Mouse (Mus musculus): ENCODE results near the gene Lgals7.

Gene Lgals7

DNA sequence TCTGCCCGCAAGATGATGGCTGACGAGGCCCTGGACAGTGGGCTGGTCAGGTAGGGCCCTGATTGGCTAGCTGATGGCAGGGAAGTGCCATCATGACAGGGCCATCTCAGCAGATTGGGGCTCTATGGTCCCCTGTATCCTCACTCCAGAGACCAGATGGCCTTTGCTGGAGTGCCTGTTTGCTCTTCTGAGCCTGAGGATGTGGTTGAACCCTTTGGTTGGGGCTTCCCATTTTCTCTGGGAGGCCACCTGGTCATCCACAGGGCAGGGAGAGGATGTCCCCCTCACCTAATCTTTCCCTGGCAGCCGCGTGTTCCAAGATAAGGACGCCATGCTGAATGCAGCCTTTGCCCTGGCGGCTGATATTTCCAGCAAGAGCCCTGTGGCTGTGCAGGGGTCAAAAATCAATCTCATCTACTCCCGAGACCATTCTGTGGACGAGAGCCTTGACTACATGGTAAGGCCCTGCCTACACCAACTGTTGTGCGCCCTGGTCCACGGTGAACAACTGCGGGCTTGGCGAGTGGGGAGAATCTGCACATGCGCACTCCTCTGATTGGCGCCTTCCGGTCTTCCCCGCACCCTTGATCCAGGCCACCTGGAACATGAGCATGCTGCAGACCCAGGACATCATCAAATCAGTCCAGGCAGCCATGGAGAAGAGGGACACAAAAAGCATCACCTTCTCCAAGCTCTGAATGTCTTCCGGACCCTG lies 32.1 kb upstream of the Lgals7 start:
- no peak for DNase-seq

DNA sequence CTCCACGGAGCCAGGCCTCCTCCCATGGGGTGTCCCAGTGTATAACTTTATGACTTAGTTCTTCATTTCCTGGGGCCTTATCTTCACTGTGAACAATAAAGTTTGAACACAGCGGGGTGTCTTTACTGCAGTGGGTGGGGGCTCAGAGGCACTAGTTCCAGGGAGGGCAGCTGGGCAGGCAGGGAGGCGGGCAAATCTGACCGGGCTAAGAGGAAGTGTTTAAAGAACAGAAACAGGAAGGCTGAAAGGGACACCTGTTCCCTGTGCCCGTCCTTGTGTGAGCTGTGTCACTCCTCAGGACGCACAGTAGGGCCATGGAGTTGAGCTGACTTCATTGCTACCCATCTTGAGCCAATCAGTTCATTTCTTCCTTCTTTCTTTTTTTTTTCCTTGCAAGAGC lies 31.5 kb upstream of the Lgals7 start:
- no peak for DNase-seq

GRCm38 (mm10) chr7:28833723-28834347 lies 29.8 kb upstream of the Lgals7 start, which contains the start of gene Lgals4:
TSS of gene Lgals4 (plus strand) at chr7:28833854.
- no peak for DNase-seq

DNA sequence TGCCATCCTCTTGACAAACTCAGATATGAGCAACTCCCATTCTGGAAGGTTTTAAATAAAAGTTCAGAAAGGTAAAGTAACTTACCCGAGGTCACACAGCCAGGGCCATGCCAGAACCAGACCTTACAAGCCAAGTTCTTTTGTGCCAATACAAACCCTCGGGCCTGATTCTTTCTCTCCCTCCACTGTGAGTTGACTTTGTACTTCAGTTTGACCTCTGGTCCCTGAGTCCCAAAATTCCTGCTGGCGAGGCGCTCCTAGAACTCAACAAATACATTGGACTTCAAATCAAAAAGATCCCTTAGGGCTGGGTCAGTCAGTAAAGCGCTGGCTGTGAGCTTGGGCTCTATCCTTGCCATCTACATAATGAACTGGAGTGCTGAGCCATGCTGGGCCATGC lies 26.7 kb upstream of the Lgals7 start:
- DNase-seq: no peak

DNA sequence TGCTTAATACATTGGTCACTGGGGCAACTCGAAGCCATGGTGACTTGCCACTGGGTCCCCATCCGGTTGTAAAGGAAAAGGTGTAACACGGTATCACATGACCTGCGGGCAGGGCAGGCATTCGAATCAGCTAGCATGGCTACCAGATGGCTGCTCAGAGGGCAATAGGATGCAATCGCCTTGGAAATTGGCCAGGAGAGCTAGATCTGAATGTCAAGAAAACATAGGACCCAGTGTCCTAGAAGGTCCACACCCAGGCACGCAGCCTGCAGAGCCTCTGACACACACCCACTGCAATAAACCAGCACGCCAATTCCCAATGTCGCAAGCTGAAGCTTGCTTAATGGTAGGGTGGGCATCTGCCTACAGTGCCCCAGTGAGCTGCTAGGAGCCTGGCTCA lies 25.3 kb upstream of the Lgals7 start:
- no peak for DNase-seq

- no peak for DNase-seq
These were observed 16.4 kb upstream of the Lgals7 start for GRCm38 (mm10) chr7:28847273-28847672.

GRCm38 (mm10) chr7:28849700-28850236 lies 13.9 kb upstream of the Lgals7 start:
- DNase-seq: no peak

DNA sequence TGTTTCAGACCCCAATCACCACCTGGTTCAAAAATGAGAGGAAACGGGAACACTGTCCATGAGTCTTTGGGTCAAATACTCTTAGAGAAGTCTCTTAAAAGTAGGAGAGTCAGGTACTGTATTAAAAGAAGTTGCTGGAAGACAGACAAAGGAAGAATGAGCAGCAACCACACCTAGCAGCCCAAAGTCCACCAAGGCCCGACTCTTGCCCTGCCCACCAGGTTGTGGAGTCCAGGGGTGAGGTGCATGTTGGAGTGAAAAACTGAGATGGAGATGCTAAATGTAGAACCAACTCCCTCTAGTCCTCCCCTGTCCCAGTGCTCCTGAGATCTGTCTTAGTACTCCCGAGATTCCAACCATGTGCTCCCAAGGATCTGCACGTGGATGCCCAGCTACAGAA lies 13.0 kb upstream of the Lgals7 start:
- no peak for DNase-seq

GRCm38 (mm10) chr7:28859953-28860352 lies 3.7 kb upstream of the Lgals7 start:
- no peak for DNase-seq

DNA sequence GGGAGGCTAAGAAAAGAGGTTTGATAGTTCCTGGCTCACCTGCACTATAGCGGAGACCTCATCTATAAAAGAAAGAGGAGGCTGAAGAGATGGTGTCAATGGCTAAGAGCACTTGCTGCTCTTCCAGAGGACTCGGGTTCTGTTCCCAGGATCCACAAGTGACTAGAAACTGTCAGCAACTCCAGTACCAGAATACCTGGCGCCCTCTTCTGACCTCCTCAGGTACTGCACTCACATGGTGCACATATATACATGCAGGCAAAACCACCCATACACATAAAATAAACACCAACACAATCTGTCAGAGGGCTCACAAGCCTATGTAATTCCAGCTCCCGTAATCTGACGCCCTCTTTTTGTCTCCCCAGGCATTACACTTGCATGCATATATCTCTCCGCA lies 2.8 kb upstream of the Lgals7 start:
- DNase-seq: no peak

GRCm38 (mm10) chr7:28862817-28863499 lies 695 bp upstream of the Lgals7 start:
- no peak for DNase-seq

DNA sequence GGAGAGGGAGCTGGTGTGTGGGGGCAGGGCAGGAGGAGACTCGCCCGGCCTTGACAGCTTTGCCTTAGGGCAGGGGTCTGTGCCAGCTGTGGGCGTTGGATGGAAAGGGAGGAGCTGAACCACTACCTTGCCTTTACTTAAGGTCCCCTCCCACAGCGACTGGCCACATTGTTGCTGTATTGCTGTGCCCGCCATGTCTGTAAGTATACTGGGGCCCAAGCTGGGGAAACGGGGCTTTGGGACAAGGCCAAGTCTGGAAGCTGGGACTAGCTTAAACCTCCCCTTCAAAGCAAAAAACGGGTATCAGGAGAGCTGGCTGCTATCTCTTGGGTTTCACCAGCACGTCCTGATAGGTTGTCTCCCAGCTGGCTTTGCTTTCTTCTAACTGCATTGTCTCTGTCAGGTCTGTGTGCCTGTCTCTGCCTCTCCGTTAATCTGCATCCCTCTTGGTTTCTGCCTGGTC lies 666 bp downstream of the Lgals7 start:
- no peak for DNase-seq

- DNase-seq: peak; percentile 97 to 99
These were observed 2.0 kb downstream of the Lgals7 start for GRCm38 (mm10) chr7:28865481-28866300.

- DNase-seq: no peak
These were observed 3.3 kb downstream of the Lgals7 start for GRCm38 (mm10) chr7:28866769-28867507.

- DNase-seq: peak; percentile 40 to 58
These were observed 4.1 kb downstream of the Lgals7 start for GRCm38 (mm10) chr7:28867508-28868340.

DNA sequence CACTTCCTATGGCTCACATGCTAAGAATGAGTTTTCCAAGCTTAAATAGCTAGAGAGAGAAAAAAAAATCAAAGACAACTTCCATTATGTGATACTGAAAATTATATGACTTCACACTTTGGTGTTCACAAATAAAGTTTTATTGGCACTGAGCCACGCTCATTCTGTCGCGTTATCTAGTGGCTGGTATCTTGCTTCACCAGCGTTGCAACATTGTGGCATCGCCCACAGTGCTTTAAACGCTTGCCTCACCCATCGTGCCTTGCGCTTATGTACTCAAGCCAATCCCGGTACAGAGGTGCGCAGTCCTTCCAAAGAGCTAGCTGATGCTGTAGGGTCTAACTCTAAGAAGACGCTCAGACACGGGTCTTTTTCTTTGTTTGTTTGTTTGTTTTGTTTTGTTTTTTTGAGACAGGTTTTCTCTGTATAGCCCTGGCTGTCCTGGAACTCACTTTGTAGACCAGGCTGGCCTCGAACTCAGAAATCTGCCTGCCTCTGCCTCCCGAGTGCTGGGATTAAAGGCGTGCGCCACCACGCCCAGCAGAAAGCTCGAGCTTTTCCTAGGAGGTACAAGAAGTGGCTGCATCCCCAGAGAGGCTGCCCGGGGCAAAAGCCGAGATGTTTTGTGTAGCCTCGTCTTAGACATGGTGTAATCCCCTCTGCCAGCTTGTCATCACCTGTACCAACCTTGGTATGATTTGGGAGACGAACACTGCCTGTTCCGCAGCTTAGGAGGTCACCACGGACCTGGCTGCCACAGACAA lies 7.4 kb downstream of the Lgals7 start:
- DNase-seq: no peak

DNA sequence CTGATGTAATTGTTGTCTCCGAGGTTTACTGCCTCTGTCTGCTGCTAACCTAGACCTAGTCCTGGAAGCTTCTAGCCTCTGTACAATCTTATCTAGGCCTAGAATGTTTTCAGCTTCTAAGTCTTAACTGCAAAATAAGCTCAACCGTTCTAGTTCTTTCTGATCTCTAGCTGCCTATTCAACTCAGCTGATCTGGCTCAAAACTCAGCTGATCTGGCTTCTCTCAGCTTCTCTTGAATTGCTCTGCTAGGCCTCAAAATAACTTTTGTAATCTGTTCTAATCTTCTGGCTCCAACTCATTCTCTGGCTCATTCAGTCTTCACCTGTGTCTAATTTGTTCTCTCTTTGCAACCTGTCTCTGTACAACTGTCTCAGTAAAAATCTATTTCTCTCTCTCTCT lies 10.9 kb downstream of the Lgals7 start:
- no peak for DNase-seq

DNA sequence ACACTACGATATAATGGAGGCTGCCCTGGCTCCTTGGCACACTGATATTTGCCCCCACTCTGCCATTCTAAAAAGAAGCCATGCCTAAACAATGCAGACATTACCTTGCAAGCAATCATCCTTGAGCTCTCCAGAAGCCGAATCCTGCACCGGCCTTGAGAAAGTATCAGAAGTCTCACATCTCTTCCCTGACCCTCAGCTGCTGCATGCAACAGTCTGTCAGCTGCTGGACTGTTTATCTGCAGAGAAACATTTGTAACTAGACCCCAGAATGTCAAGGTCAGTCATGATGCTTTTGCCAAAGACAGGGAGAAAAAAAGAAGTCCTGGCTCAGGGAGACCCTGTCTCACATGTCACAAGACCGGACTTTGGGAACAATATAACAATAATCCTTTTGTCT lies 12.4 kb downstream of the Lgals7 start:
- no peak for DNase-seq

DNA sequence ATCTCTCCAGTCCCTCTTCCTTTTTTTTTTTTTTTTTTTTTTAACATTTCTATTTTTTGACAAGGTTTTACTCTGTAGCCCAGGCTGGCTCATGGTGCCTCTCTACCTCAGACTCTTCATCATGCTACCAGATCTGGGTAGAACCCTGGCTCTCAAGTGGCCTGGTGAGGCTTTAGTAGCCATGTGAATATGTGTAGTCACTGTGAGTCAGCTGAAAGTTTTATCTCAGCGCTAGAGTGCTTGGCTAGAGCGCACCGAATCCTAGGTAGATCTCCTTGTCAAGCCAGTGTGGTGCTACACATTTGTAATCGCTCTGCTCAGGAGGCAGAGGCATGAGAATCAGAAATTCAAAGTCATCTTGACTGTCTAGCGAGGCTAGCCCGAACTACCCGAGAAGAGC lies 13.5 kb downstream of the Lgals7 start:
- no peak for DNase-seq

DNA sequence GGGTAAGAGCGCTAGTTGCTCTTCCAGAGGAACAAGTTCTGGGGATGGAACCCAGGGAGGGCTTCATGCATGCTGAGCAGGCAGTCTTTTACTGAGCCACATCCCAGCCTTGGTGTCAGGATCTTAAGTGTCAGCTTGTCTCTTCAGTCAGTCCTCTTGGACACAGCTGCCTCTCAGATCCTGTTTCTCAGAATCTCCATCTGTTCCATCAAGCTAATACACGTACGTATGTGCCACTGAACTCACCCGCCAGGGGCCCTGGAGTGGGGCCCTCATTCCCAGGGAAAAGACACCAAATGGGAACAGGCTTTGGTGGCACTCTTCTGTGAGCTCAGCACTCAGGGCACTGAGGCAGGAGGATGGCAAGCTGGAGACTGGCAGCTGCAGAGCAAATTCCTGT lies 14.2 kb downstream of the Lgals7 start:
- DNase-seq: no peak

Data from thymus, adult 18-20 months (tissue).